Mouse (Mus musculus) gastrocnemius, postnatal 36 days (tissue): ENCODE results near the gene Als2cr12. TPM values are rescaled to one million over a fixed set of nuclear protein-coding genes. Genes with fewer than 3 reads are reported as not detected.
"Not testable (repeated sequence)": the region's sequence is repeated elsewhere in the genome, so short reads cannot be mapped to it uniquely, and the experiment has no call there.

Experiments
- DNase-seq, 2 experiments: peaks; one replicate each; pipeline ENCODE4 v3.0.0; 2022
- intact Hi-C: fragments of 180-260 bp; cut with DNase I; formaldehyde crosslinking; loops from one replicate; pipeline ENCODE4 v1.15.1; 2025
- total RNA-seq, 2 experiments: library from RNA; stranded (reverse); gene quantifications; 2 replicates each; pipeline ENCODE4 v1.2.3; 2021

Gene Als2cr12
- total RNA-seq, 2 experiments from 2014 or later = not detected

DNA sequence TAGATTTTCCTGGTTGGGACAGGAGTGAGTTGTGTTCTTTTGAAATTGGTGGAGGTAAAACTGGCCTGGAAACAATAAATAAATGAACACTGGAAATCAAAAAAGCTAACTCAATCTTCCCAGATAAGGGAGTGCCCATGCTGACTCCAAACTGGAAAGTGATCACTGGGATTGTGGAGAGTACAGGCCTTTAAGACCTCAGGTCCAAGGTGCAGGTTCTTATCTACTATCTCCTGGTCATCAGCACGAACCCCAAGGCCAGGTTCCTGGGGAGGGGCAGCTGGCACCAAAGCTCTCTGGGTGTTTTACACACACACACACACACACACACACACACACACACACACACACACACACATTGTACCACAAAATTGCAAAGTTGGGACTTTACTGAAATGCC, 4.1 kb downstream of the Als2cr12 start:
- intact Hi-C loops, DNase-seq: not testable (repeated sequence)

DNA sequence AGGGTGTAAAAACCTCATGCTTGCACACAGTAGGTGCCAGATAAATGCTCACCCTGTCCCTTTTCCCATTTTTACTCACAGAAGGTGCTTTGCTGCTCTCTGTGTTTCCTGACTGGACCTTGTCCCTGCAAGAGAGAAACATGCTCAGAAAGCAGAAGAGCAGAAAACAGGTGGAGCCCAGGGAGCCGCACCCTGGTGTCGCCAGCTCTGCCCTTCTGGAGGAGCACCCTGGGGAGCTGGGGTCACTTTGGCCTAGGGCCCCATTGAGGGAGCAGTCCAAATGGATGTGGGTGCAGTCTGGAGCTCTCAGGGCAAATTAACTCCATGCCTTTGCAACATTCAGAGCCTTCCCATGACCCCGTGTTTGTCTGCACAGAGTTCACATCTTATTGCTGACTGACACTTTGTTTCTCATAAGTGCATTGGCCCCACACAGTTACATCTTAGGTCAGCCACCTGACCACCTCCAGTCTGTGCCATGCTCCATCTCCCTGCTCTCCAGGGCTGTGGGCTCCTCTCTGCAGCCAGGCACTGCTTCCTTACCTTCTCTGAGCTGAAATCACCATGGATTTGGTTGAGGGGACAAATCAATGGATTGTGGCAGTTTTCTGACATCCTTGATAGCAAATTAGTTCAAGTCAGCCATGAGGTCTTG, 4.8 kb downstream of the Als2cr12 start:
- intact Hi-C loops = not testable (repeated sequence)

DNA sequence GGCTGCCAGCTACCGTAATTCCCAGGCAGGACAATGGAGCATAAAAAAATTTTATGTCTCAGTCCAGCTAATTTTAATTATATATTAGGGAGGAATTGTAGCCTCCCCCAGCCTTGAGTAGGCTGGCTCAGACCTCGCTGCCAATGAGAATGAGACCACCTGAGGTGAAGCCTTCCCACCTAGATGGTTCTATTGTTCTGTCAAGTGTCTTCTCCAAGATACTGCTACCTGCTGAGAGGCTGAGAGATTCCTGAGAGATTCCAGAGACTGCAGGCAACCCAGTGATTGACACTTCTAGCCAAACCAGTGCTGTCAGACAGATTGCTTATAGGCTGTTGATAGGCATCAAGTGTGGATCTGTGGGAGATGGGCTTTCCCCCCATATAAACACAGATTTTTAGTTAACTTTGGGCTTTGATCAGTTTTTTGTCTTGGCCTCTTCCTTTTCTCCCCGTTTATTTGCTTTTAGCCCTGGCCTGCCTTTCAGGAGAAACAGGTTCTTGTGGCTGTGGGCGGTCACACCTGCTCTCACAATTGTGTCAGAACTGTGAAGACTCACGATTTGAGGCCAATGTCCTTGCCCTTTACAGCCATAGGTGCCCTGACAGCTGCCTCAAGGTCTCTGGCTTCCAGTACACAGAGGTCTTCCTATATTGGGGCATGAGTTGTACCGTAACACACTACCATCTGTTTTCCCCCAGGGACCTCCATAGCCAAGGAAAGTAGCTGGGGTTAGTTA, 5.6 kb downstream of the Als2cr12 start:
- no peak for DNase-seq
- intact Hi-C loops = no loop called here

More for the DNA sequence above, 4.8 kb downstream of the Als2cr12 start:
- not testable (repeated sequence) for DNase-seq

DNA sequence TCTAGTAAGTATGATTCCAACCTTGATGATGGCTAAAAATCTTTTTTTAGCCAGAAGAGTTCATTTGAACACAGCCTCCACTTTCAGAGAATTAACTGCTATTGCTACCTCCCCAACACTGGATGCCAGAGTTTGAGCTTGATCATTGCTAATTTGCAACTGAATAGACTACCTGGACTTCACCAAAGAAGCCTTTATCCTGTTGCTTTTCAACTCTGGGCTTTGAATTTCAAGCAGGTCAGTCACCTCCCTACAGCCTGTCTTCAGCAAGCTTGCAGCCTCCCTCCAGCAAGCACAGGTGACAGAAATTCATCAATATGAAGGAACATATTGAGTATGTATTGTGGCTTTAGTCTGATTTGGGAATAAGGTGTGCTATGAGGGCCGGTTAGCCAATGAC, 6.4 kb downstream of the Als2cr12 start:
- intact Hi-C loops = no loop called here
- no peak for DNase-seq

DNA sequence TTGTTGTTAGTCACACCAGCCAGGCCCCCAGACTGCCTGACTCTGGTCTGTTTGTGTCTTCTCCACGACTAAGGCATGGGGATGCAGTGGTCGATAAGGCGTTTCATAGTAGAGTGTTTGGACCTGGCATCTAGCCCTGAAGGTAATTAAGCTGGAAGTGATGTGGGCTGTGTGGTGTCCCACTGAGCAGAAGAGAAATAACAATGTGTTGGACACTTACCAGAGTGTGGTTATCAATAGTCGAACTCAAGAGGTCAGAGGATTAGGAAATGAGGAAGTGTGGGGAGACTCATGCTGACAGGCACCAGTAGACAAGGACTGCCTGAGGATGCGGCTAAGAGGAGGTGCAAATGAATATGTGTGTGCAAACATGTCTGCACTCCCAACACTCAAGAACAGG, 17.4 kb downstream of the Als2cr12 start:
- not testable (repeated sequence) for DNase-seq
- intact Hi-C loops = loop anchor here (5.0 kb wide), 1 partner anchor 116 kb away; no protein-coding TSS in a partner anchor

DNA sequence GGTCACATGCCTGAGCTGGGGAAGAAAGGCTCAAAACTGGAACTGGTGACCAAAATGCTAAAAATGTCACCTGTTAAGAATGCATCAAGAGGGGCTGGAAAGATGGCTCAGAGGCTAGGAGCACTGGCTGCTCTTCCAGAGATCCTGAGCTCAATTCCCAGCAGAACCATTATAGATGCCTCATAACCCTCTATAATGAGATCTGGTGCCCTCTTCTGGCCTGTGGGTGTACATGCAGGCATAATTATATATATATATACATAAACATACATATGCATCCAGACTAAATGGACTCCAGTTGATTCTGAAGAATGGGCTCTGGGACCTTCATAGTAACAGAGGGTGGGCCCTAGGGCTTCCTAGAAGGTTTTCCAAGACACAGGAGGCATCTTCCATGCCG, 18.2 kb downstream of the Als2cr12 start:
- peak in 1 of 2 experiments; percentile 10 for DNase-seq
- intact Hi-C loops = loop anchor here (5.0 kb wide), 1 partner anchor 115 kb away; no protein-coding TSS in a partner anchor

DNA sequence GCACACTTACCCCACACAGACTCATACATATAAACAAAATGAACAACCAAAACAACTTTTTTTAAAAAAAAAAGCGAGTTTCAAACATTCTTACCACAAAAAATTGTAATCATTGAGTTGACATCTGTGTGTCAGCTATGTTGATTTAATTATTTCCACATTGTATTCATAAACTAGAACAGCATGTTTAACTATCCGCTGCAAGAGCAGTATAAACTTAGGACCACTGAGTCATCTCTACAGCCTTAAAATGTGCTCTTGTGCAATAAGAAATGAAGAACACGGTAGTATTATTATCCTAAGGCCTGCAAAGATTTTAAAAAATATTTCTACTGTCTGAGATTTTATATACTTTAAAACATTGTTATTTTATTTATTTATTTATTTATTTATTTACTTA, 20.8 kb downstream of the Als2cr12 start:
- no peak for DNase-seq
- intact Hi-C loops = loop anchor here (5.0 kb wide), 1 partner anchor 113 kb away; no protein-coding TSS in a partner anchor

DNA sequence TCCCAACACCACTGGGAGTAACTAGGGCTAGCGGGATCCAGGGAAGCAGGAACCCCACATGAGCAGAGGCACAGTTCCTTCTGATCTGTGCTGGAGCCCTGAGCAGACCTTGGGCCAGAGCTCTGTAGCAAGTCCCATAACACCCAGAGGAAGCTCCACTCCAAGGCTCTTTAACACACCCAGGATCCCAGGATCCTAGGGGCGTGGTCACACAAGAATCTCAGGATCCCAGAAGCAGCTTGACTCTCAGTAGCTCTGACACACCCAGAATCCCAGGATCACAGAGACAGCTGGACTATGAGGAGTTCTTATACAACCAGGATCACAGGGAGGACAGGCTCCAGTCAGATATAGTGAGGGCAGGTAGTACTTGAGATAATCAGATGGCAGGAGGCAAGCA, 23.7 kb downstream of the Als2cr12 start:
- intact Hi-C loops = no loop called here

DNA sequence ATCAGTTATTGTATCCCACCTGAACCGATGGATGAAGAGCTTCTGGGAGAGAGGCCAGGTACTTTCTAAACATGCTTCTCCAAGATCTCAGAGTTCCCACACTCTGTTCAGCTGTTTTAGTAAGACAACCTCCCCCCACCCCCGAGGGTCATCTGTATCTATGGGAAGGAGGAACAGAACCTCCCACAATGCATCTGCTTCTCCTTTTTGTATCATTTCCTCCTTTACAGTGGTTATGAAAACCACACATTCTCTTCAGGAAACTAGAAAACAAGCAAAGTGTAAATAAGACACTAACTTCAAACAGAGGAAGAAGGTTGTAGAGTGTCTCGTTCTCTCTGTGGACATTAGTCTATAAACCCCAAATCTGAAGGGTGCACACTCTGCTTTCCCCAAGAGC, 26.2 kb downstream of the Als2cr12 start:
- DNase-seq, intact Hi-C loops: not testable (repeated sequence)

More for the DNA sequence above, 23.7 kb downstream of the Als2cr12 start:
- no peak for DNase-seq

DNA sequence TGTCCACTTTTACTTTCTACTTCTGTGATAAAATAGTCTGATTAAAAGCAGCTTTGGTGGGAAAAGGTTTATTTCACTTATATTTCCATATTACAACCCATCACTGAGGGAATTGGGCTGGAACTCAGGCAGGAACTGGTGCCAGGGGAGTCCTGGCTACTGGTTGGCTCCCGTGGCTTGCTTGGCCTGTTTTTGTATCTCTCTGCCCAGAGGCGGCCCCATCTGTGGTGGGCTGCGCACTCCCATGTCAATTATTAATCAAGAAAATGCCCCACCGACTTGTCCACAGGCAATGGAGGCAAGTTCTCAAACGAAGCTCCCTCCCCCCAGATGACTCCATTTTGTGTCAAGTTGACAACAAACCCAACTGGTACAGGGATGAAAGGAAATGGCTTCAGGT, 27.6 kb downstream of the Als2cr12 start:
- intact Hi-C loops = no loop called here
- DNase-seq = no peak

DNA sequence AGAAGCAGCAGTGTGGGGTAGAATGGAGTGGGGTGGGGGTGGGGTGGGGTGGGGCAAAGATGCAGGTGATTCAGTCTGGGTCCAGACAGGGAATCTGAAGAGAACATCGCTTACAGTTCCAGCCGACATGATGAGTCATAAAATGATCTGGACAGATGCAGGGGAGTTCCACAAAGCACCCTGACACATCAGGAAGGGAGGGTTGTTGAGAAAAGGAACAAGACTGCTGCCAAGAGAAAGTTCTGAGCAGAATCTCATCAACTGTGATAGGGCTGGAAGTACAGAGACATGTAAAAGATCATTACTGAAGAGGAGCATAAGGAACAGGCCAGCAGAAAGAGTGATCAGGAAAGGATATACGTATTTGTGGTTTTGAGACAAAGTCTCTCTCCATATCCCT, 32.4 kb downstream of the Als2cr12 start:
- intact Hi-C loops, DNase-seq: not testable (repeated sequence)

DNA sequence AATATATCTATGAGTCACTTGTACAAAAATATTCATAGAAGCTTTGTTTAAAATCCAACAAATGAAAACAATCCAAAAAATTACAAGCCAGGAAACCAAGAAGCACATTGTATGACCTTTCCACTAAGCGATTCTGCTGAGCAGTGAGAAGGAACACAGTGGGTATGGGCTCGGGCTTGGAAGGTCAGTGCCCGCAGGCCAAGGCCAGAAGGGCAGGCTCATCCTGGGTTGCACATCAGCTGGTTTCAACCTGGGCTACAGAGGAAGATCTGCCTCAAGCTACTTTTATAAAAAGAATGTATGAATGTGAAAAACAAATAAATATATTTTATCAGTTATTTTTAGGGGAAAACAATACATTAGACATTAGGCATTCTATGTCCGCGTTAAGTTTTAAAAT, 33.1 kb downstream of the Als2cr12 start:
- DNase-seq, intact Hi-C loops: not testable (repeated sequence)

DNA sequence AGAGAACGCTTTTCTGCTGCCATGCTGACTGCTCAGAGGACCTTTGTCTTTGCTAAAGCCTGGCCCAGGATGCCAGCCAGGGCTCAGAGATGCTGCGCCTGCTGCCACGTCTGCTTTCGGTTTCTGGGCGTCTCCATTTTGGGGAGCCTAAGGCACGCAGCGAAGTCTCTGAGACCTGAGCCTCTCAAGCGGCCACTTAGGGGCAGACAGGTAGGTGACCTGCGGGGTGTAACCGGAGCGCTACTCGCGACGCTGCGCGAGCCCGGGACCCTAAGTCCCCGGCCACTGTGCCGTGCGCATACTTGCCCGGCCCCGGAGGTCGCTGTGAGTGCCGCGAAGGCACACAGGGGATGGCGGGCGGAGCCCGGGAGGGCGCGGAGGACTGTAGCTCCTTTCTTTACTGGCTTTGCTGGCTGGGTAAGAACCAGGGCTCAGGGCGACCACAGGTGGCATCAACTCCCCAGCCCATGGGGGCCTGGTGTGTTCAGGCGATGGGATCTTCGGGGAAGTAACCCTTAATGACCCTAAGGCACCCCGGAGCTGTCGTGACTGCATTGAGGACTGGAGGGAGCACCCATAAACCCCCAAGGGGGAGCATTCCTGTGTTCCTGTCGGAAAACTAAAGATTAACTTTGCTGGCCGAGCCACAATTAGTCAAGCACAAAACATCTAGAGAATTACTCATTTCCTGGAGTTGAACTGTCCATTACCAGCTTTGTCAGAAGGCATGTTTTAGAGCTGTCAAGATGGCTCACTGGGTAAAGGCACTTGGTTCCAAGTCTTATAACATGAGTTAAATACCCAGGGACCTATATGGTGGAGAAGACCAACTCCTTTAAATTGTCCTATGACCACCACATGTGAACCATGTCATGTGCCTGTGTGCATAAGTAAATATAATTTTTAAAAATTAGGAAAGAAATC, 43.0 kb downstream of the Als2cr12 start:
- peak; percentile 35 to 72 for DNase-seq
- intact Hi-C loops = no loop called here

DNA sequence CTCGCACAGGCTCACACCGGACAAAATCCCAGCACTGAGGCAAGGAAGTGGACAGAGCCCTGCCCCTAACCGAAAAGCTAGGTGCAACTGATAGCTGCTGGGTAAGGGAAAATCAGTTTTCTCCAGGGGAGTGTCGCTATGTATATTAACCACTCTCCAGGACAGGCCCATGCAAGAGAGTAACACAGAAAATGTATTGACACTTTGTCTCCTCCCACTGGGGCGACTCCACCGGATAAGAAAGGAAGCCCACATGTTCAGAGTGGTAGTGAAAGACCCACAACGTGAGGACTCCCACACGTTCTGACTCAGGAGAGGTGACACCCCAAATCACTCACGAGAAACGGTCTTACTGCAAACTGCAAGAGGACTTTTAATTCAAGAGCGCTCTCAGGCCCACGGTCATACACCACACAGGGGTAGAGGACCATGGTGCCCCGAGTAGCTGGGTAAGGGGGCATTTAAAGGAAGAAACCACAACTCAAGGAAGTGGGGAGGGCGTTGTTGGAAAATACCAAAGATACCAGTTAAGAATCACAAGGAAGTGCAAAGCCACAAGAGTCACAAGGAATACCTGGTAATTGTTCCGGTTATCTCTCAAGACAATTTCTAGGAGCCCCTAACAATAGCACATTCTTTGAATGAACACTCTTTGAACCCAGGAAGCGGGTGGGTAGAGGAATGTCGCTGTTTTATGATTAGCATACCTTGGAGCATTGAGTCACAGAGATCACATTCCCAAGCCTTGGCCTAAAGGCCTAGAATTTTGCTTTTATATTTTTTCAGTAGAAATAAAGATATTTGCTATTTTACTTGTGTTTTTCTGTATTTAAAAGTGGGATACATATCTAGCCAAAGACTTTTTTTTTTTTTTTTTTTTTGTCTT, 44.0 kb downstream of the Als2cr12 start:
- DNase-seq, intact Hi-C loops: not testable (repeated sequence)

DNA sequence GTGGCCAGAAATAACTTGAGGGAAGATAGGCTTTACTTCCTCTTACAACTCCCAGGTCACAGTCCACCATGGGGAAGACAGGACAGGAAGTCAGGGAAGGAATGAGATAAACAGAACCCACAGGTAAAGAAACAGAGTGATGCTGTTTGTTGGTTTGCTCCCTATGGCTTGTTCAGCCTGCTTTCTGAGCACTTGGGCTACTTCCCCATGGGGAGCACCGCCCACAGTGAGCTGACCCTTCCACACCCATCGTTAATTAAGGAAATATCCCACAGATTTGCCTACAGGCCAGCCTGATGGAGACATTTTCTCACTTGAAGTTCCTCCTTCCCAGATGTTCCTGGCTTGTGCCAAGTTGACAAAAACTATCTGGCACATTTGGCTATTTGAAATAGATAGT, 66.9 kb downstream of the Als2cr12 start:
- intact Hi-C loops, DNase-seq: not testable (repeated sequence)

DNA sequence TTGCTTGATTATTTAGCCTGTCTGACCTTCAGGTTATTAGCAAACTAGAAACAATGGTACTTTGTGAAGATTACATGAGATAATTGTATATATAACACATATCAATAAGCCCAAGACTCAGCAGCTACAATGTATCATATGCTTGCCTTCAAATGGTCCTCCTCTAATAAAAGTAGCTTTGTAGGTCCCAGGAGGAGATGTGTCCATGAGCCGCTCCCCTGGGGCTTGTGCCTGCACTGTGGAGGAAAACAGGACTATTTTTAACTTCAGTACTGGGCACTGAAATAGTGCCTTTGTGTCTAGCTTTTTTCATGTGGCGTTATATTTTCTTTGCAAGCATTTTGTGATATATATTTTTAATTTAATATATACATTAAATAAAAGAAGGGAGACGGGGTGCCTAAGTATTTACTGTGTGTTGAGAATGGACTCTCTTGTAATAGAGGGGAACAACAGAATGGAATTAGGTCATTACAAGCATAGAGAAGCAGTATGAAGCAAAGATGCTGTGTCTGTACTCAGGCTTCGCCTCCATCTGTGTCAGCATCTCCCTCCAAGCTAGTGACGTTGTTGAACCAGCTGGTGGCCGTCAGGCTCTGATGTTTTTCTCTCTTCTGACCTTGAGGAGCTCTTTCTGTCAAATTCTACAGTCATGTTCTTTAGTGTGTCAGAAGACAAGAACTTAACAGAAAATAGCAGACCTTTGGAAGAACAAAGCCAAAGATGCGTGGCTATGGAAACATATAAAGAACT, 73.6 kb downstream of the Als2cr12 start:
- intact Hi-C loops = no loop called here
- DNase-seq = no peak

DNA sequence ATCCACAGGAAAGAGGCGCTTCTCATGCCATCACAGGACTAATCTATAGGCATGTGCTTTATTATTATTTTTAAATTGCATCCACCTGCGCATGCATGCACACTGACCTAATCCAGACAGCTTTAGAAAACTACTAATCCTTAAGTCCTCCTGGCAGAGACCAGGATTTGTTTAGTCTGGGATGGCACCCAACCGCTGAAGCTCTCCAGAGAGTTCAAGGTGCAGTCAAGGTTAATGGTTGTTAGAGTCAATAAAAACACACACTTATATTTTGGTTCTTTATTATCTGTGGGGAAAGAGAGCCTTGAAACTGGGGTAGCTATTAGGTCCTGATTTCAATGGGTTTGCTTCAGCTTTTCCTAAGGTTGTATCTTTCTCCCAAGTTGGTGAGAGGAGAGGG, 74.5 kb downstream of the Als2cr12 start:
- intact Hi-C loops = no loop called here
- no peak for DNase-seq

DNA sequence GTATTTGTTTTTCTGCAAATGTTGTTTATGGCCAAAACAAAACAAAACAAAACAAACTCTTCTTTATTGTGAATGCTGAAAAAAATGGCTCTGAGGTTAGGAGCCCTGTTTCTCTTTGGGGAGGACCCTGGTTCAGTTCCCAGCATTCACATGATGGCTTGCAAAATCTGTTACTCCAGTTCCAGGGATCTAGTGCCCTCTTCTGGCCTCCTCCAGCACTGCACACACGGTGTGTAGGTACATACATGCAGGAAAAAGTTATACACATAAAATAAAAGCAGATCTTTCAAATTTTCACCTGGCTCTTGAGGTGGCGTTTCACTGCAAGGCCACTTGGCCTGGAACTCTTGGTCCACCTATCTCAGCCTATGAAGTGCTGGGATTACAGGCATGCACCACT, 77.0 kb downstream of the Als2cr12 start:
- DNase-seq = no peak
- intact Hi-C loops = no loop called here
